Mouse (Mus musculus) forelimb bud, embryonic 11.5 days (tissue): ENCODE data around the gene H2afx.
"Not testable (repeated sequence)": the region's sequence is repeated elsewhere in the genome, so short reads cannot be mapped to it uniquely, and the experiment has no call there.

Experiments used
- DNase-seq: peaks from one replicate; pipeline ENCODE4 v3.0.0-alpha.2; 2012; ENCODE audit warnings: low read depth, low spot score

Gene H2afx

GRCm38 (mm10) chr9:44334396-44335330, at the start of gene H2afx:
Gene H2afx, plus strand, starts transcription at chr9:44334694.
- DNase-seq: peak; percentile 100

DNA sequence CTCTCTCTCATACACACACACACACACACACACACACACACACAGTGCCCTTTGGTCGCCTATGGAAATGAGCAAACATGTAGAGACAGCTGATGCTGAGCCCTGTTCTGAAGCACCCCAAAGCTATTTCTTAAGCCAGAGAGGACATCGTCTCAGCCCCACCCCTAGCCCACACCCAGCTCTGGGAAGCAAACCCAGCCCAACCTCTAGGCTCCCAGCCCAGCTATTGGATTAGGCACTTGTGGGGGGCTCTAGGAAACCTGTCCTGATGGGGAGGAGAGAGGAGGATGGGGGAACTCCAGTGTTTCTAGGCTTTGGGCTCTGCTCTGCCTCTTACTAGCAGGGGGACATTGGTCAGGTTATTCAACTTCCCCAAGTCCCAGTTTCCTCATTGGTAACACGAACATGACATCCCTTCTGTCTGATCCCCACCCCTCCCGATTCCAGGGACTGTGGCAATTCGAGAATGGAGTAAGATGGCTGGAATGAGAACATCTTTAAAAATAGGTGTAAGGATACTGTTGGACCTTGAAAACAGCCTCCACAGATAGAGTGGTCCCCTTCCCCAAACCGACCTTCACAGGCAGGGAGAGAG, 48.1 kb upstream of the H2afx start:
- DNase-seq: no peak

DNA sequence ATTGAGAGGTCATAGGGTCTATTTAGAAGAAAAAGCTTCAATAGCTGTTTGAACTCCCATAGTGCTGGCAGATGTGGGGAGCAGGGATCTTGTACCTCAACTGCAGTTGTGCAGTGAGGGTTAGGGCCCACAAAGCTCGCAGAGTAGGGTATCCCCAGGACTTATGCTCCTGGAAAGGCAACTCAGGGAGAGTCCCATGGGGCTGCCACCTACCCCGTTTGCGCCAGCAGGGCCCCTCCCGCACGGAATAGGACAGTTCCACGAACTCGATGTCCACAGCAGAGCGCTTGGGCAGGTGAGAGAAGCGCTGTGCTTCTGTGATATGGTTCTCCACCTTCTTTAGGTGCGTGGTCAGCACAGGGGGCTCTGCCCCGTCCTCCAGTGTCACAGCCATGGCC, 47.5 kb upstream of the H2afx start:
- no peak for DNase-seq

GRCm38 (mm10) chr9:44287401-44288075, 47.0 kb upstream of the H2afx start:
- DNase-seq: no peak

DNA sequence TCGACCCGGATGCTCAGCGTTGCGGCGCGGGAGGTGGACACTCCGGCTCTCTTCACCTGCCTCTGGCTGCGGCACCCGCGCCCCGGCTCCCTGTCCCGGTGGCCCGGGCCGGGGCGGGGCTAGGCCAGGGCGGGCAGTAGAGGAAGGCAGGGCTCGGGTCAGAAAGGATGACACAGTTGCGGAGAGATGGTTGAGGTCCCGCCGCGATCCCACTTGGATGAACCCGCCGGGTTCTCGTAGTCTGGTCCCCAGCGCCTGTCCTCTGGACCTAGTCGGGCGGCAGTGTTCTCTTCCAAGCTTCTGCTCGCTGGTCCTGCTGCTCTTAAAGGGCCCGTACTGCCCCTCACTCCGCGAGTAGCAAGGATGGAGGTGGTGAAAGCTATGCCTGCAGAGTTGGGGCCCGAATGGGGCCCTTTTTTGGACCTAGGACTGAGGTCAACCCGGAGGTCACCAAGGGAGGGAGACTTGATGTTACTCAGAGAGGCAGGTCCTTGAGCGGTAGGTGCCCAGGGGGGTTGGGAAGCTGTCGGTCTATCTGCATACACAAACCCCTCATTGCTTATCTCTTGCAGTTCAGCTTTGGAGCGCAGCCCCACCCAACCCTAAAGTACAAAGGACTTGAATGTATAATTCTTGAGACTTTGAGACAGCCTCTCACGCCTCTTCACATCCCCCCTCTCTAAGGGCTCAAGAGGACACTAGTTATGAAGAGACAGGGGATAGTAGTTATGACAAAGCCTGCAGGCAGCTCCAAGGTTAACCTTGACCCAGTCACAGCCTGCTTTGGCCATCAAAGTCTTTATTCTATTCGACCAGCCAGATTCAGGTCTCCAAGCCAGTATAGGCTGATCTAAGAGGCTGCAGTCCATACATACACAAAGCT, 46.2 kb upstream of the H2afx start, which contains the start of gene Abcg4:
Gene Abcg4, minus strand, starts transcription at position 540 of the 883 bp plus-strand sequence.
- no peak for DNase-seq

- no peak for DNase-seq
Measured at GRCm38 (mm10) chr9:44288959-44289291, 45.6 kb upstream of the H2afx start.

DNA sequence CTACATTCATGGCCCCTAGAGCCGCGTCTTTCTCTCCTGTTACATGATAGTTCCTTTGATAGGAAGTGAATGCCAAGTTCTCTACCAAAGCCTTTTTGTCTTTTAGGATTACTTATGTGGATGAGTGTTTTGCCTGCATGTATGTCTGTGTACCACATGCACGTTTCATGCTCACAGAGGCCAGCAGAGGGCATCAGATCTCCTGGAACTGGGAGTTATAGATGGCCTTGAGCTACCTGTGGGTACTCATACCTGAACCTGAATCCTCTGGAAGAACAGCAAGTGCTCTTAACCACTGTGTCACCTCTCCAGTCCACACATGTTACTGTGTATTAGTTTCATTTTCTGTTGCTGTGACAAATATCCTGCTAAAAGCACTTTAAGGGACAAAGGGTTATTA, 42.0 kb upstream of the H2afx start:
- DNase-seq: no peak

DNA sequence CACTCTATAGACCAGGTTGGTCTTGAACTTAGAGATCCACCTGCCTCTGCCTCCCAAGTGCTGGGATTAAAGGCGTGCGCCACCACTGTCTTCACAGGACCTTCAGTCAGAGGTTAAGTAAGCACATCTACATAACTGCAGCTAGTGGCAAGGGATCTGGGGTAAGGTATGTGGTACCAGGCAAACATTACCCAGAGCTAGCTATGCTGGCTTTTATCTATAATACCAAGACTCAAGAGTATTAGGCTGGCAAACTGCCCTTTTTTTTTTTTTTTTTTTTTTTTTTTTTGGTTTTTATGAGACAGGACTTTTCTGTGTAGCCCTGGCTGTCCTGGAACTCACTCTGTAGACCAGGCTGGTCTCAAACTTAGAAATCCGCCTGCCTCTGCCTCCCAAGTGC, 34.5 kb upstream of the H2afx start:
- DNase-seq: not testable (repeated sequence)

GRCm38 (mm10) chr9:44305466-44306079, 28.9 kb upstream of the H2afx start, which contains the start of gene Hinfp:
Gene Hinfp, minus strand, starts transcription at chr9:44305671.
- peak; percentile 99 for DNase-seq

DNA sequence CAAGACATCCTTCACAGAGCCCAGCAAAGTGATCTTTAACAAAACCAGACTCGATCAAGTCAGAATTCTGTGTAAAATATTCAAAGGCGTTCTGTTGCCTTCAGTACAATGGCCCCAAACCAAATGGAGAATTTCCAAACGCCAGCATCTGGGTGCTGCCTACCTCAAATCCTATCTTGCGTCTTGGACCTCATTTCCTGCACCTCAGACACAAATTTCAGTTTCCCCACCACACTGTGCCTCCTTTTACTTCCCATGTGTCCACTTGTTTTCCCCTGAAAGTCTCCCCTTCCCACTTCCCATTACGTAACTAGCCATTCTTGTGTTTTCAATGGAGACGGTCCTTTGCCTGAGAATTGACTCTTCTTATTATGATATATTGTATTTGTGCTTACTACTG, 28.0 kb upstream of the H2afx start:
- DNase-seq: no peak

DNA sequence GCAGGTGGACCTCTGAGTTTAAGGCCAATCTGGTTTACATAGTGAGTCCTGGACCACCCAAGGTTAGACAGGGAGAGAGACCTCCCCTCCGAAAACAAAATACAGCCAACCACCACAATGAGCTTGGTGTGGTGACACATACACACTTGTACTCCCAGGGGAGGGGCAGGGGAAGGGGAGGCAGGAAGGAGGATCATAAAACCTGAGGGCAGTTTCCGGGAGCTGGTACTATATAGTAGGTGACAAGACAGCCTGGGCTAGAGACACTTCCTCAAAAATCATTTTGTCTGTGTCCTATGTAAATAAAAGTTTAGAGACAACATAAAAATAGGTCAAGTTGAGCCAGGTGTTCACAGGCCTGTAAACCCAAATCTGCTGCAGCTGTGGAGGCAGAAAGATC, 27.2 kb upstream of the H2afx start:
- DNase-seq: no peak

DNA sequence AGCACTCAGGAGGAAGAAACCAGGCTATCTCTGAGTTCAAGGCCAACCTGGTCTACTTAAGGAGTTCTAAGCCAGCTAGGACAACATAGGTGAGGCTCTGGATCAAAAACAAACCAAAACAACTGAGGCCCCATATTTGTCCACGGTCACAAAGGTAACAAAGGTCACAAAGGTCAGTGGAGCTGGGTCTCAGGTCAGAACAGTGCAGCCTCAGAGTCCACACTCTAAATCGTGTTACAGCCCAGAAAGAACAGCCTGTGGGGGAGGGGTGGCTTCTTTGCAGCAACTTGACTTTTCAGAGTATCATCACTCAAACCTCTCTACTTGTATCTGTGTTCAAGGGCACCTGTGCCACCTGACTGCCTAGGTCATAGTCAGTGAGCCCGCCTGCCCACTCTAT, 24.7 kb upstream of the H2afx start:
- DNase-seq: no peak

DNA sequence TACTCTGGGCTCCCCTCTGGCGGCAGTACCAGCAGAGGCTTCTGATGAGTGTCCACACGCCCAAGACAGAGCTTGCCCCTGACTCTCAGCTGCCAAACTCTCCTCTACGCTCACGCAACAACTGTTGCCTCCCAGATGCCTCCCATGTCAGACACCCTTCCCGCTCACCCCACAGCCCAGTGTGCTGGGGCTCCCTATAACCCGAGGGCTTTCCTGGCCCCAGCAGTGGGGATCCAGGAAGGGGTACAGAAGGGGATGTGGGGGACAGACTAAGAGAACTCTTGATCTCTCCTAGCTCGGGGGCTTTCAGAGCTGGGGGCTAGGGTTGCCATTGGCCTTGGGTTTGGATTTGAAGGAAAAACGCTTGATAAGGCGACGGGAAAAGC, 23.8 kb upstream of the H2afx start:
- no peak for DNase-seq

- no peak for DNase-seq
Measured at GRCm38 (mm10) chr9:44311136-44312134, 23.1 kb upstream of the H2afx start.

- DNase-seq: no peak
Measured at GRCm38 (mm10) chr9:44313476-44314256, 20.8 kb upstream of the H2afx start.

DNA sequence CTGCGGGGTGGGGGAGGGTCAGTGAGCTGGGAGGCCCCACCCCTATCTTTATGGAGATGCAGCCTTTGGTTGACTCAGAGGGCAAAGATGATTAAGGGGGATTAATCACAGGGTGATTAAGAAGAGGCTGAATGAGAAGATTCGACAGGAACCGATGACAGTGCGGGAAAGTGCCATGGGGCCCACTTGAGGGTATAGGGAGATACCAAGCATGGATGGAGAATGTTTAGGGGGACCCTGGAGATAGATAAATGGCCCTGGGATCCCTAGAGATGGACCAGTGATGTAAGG, 20.3 kb upstream of the H2afx start:
- no peak for DNase-seq

DNA sequence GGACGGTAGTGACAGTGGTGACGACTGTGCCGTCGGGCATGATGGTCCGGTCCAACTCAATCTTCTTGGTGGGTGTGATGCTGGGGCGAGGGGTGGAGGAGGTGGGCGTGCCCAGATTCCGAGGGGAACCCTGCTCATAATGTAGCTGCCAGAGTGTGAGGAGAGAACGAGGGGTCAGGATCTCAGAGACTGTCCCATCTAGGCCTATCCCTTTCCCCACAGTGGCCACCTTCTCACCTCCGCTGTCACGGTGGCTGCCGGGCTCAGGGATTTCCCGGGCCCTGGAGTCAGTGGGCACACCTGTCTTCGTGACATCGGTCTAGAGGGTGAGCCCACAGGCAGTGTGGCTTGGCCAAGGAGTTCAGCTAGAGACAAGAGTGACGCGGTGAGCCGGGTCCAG, 19.6 kb upstream of the H2afx start:
- DNase-seq: no peak

- DNase-seq: no peak
Measured at GRCm38 (mm10) chr9:44317452-44317851, 17.0 kb upstream of the H2afx start.
